22 mouse cellular contexts compared by ENCODE assay signal in genomic region chr9:49608191-49608590, GRCm38 (mm10).
"Had no signal": no experiment of that assay in that cellular context is flagged by ENCODE, and none has a peak within 500 bp of the region (broad histone marks: within the 10 kb centered on the region; RNA-seq: fewer than 3 reads in every experiment).

No protein-coding gene starts in this region.

- H3K9ac ChIP-seq: limb, embryonic 13.5 days; liver, embryonic 12.5 days; liver, embryonic 15.5 days; lung, embryonic 15.5 days; midbrain, embryonic 12.5 days; midbrain, embryonic 15.5 days; neural tube, embryonic 13.5 days had no signal

- H3K27ac ChIP-seq: kidney, postnatal 0 days; limb, embryonic 10.5 days; limb, embryonic 13.5 days; liver, embryonic 12.5 days; liver, embryonic 15.5 days; lung, embryonic 15.5 days; midbrain, embryonic 12.5 days had no signal

- H3K9me3 ChIP-seq: limb, embryonic 10.5 days; limb, embryonic 13.5 days; liver, embryonic 12.5 days; liver, embryonic 15.5 days; lung, embryonic 15.5 days; megakaryocyte, embryonic 14.5 days; midbrain, embryonic 12.5 days; midbrain, embryonic 15.5 days; neural tube, embryonic 13.5 days had no signal

- H3K4me2 ChIP-seq: limb, embryonic 13.5 days; liver, embryonic 12.5 days; liver, embryonic 15.5 days; lung, embryonic 15.5 days; midbrain, embryonic 12.5 days; midbrain, embryonic 15.5 days; neural tube, embryonic 13.5 days had no signal

- ATAC-seq: liver, embryonic 12.5 days; midbrain, embryonic 15.5 days had no signal

- H3K36me3 ChIP-seq: limb, embryonic 10.5 days; limb, embryonic 13.5 days; liver, embryonic 12.5 days; liver, embryonic 15.5 days; lung, embryonic 15.5 days; midbrain, embryonic 12.5 days; midbrain, embryonic 15.5 days; neural tube, embryonic 13.5 days had no signal

- DNase-seq: kidney, adult 9 months; kidney, postnatal 25 days; layer of hippocampus, adult 9-11 months; liver; lung, adult 18-20 months; lung, postnatal 10 days; lung, postnatal 36 days; retina, postnatal 1 day; right cerebral cortex, postnatal 25 days; thymus, adult 18-20 months; thymus, postnatal 36 days had no signal

- H3K4me1 ChIP-seq: limb, embryonic 10.5 days; liver, embryonic 12.5 days; liver, embryonic 15.5 days; lung, embryonic 15.5 days; megakaryocyte, embryonic 14.5 days had no signal

- H3K27me3 ChIP-seq: limb, embryonic 13.5 days; liver, embryonic 12.5 days; liver, embryonic 15.5 days; lung, embryonic 15.5 days; megakaryocyte, embryonic 14.5 days; midbrain, embryonic 12.5 days; midbrain, embryonic 15.5 days; neural tube, embryonic 13.5 days had no signal

- H3K4me3 ChIP-seq: layer of hippocampus, adult 2 months; limb, embryonic 10.5 days; limb, embryonic 13.5 days; liver, embryonic 12.5 days; liver, embryonic 15.5 days; lung, embryonic 15.5 days; megakaryocyte, embryonic 14.5 days; midbrain, embryonic 12.5 days; midbrain, embryonic 15.5 days; neural tube, embryonic 13.5 days had no signal
